Mouse (Mus musculus) activated CD4-positive, CD25-positive, alpha-beta regulatory T cell, adult 9 weeks (primary cell): ENCODE results near the gene Ly6g6f. TPM values are rescaled to one million over a fixed set of nuclear protein-coding genes. Genes with fewer than 3 reads are reported as not detected.

ENCODE experiments used
- polyA plus RNA-seq: library from polyadenylated mRNA; unstranded; fragments of 100-300 nt; shearing (Covaris generic); gene quantifications from one replicate; pipeline ENCODE4 v1.2.1, GENCODE M21; 2017

Gene Ly6g6f
- not detected for polyA plus RNA-seq

GRCm38 (mm10) chr17:35085208-35085865 lies at the start of gene Ly6g6f:
Gene Ly6g6f, minus strand, starts transcription at chr17:35085610.

GRCm38 (mm10) chr17:35134801-35135590 lies 49.6 kb upstream of the Ly6g6f start, which contains the start of gene Bag6:
Gene Bag6, plus strand, starts transcription at chr17:35135178.

GRCm38 (mm10) chr17:35131500-35132173 lies 46.2 kb upstream of the Ly6g6f start, which contains the start of gene Apom:
Gene Apom, minus strand, starts transcription at chr17:35132050.

GRCm38 (mm10) chr17:35126206-35126611 lies 40.8 kb upstream of the Ly6g6f start, which contains the start of gene D17H6S53E:
Gene D17H6S53E, plus strand, starts transcription at chr17:35126373.

GRCm38 (mm10) chr17:35121871-35122303 lies 36.5 kb upstream of the Ly6g6f start, which contains the start of gene Csnk2b:
Gene Csnk2b, minus strand, starts transcription at chr17:35122053.

GRCm38 (mm10) chr17:35121143-35121799 lies 35.9 kb upstream of the Ly6g6f start, which contains the start of gene Gpank1:
Gene Gpank1, plus strand, starts transcription at chr17:35121455.

DNA sequence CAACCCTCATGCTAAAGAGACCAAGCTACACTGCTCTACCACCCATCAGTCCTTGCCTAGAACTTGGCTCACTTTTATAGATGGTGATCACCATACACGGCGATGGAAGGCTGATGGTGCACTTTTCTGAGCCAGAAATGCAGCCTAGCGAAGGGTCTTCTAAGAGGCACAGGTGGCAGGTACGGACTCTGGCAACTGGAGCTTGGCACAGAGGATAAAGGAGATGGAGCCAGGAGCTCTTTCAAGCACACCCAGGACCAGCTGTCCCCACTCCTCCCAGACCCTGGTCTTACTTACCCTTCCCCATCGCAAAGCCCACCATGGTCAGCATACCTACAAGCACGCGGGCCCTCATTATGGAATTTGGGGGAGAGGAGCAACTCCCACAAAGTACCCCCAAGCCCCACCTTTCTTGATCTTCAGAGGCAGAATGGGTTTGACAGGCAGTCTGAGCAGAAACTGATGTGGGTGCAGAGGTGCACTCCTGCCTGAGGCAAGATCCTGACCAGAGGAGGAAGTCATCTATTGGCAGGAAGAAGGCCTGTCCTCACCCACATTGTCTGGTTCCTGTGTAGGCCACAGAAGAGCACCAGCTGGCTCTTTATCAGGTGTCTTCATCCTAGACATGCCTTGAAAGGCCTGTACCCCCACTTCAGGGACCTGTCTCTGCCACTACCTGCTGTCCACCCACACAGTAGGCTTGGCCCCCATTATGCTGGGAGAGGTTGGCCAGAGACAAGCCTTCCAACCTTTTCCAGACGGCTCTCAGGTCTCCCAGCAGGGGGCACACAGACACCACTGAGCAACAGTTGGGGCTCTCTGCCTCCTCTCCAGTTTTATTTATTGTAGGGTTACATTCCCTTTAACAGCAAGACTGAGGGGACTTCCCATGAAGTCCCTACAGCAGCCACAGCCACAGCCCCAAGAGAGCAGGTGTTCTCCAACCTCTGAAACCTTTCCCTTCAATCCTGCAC lies 29.9 kb upstream of the Ly6g6f start, which contains the start of gene Ly6g5b:
TSS of gene Ly6g5b (minus strand) at position 383 of the 974 bp plus-strand sequence.

DNA sequence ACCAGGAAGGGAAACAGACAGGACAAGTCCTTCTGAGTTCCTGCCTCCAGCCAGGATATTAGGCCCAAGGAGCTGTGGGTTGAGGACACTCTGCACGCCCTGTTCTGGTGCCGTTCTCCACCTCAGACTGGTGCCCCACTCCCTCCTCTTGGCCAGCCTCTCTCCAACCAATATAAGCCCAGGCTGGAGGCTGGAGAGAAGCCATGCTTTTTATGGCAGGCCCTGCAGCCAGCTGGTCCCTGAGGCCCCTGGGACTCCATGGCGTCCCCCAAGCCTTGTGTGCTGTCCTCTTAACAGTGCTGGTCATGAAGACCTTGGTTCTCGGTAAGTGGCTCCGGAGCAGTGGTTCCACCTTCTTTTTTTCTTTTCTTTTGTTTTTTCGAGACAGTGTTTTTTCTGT lies 22.7 kb upstream of the Ly6g6f start, which contains the start of gene Ly6g5c:
TSS of gene Ly6g5c (plus strand) at position 183 of the 400 bp plus-strand sequence.

GRCm38 (mm10) chr17:35088825-35089644 lies 3.6 kb upstream of the Ly6g6f start, which contains the start of gene Abhd16a:
Gene Abhd16a, plus strand, starts transcription at chr17:35089263.

GRCm38 (mm10) chr17:35077786-35078233 lies 7.6 kb downstream of the Ly6g6f start, which contains the start of gene Ly6g6d:
Gene Ly6g6d, minus strand, starts transcription at chr17:35078065.

GRCm38 (mm10) chr17:35076507-35077176 lies 8.8 kb downstream of the Ly6g6f start, which contains the start of gene Ly6g6e:
Gene Ly6g6e, plus strand, starts transcription at chr17:35076902.

GRCm38 (mm10) chr17:35066084-35066483 lies 19.3 kb downstream of the Ly6g6f start, which contains the start of gene Mpig6b:
Gene Mpig6b, minus strand, starts transcription at chr17:35066184.

GRCm38 (mm10) chr17:35064951-35065947 lies 20.2 kb downstream of the Ly6g6f start, which contains the start of gene Ly6g6c:
Gene Ly6g6c, plus strand, starts transcription at chr17:35065388.

GRCm38 (mm10) chr17:35058911-35059892 lies 26.2 kb downstream of the Ly6g6f start, which contains the start of gene Ddah2:
Gene Ddah2, plus strand, starts transcription at chr17:35059035.

GRCm38 (mm10) chr17:35049561-35050016 lies 35.8 kb downstream of the Ly6g6f start, which contains the start of gene Clic1:
Gene Clic1, plus strand, starts transcription at chr17:35049966.

